Mouse (Mus musculus) lung, postnatal 25 days (tissue): ENCODE results near the gene Sh2d6.
"Not testable (repeated sequence)": the region's sequence is repeated elsewhere in the genome, so short reads cannot be mapped to it uniquely, and the experiment has no call there.

Source experiments
- DNase-seq: peaks from one replicate; pipeline ENCODE4 v3.0.0; 2022; ENCODE audit warnings: low spot score

The Sh2d6 gene

DNA sequence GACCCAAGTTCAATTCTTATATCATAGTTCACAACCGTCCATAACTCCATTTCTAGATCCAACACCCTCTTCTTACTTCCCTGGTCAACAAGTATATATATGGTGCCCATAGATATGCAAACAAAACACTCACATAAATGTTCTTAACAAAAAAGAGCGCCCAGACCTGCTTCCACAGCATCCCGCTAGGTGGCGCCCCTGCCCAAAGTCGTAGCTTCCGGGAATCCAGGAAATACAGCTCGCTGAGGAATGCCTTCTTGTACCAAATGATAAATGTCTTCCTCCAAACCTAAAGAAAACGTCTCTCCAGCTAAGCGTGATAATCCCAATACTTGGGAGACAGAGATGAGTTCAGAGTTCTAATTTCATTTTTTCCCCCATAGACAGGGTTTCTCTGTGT is 13.7 kb upstream of the Sh2d6 start:
- DNase-seq, result peak; percentile 84

DNA sequence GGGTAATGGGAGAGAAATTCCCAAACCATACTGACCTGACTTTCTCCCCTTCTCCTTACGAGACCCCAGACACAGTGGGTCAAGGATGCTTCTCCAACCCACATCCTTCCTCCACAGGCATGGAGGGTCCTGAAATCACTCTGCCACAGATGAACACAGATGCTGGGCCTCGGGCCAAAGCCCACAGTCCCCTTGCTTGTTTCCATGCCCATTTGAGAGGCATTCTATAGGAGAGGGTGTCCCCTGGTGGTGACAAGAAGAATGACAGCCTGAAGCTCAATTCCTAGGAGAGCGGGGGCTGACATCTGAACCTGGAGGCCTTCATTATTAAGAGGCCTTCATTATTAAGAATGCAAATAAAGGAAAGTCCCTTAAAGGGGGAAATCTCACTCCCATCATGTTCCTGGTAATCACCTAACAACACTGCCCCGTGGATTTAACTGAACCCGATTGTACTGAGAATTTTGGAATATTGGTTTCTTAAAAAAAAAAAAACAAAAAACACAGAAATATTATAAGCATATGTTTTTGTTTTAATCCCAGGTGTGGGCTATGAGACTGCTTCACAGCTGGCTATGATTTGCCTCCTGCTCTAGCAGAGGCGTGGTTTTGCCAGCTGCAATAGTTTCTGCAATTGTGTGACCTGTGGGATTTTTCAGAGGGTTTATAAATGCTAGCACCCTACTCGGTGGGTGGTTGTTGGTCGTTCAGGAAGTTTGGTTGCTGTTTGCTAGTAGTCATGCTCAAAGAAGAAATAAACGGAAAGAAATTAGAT is 12.7 kb upstream of the Sh2d6 start:
- DNase-seq, result peak; percentile 69

DNA sequence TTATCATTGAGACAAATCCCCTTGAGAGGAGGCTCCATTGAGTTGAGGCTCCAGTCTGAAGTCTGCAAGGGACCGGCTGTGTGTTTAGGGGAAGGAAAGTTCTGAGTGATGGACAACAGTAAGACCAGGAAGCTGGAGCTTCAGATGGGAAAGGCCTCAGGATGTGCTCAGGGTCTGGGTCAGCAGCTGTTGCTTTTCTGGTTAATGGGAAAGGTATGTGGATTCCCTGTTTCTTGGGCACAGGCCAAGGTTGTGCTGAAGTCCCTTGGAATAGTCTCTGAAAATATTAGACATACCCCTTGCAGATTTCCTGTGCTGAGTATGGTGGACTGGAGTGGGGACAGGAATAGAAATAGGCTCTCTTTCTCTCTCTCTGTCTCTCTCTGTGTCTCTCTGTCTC is 12.0 kb upstream of the Sh2d6 start:
- not testable (repeated sequence) for DNase-seq

DNA sequence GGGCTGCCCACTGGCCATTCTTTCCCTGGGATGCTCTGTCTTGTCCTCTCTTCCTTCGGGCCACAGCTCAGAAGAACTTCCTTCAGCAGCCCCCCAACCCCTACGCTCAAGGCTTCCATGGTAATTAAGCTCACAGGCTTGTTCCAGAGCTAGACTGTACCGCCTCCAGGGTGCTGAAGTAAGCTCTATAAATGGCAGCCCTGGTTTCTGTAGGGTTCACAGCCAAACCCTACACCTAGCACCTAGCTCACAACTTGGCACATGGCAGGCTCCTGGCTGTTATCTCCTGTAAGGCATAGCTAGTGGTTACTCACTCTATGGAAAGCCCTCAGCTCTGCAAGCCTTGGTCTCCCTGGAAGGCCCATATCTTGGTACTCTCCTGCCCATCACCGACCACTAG is 11.1 kb upstream of the Sh2d6 start:
- DNase-seq, result no peak

DNA sequence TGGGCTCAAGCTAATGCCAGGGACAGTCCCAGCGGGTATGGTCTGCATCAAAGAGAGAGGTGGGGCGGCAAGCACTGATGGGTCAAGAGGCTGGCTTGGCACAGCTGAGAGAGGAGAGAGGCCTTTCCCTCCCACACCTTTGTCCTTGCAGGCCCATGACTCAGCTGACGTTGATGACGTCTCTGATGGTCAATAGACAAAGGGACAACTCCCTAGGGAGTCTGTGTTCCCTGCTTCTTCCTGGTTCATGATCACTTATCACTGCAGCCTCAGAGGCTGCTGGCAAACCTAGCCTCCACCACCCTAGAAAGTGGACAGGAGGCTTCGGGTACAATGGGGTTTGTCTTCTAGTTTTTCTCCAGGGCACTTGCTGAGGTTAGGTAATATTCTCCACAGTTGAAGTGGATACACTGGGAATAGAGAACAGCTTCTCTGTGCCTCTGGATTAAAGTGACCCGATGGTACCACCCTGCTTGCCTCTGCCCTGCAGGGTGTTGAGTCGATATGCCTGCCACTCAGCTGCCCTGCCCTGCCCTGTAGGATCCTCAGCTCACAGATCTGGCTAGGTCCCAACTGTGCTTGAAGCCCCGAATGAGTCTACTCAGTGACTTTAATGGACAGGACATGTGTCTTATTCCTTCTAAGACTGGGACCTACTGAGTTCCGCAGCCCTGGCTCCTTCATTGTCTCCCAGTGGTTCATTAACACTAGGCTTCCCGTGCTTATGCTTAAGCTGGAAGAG is 7.1 kb upstream of the Sh2d6 start:
- DNase-seq, result no peak

DNA sequence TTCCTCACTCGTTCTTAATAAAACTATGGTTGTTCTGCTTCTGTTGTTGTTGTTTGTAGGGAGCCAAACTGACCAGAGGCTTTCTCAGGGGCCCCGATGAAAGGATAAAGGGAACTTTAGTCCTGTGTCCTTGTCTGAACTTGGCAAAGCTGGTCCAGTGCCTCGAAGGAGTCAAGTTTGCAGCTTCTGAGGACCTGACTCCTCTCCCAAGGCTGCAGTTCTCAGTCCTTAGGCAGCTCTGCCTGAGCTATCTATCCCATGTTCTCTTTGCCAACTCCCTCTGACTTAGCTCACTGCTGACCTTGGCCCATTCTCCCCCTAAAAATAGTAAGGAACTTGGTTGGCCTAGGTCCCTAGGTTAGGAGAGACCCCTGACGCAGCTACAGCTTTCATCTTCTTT is 5.6 kb upstream of the Sh2d6 start:
- no peak for DNase-seq

DNA sequence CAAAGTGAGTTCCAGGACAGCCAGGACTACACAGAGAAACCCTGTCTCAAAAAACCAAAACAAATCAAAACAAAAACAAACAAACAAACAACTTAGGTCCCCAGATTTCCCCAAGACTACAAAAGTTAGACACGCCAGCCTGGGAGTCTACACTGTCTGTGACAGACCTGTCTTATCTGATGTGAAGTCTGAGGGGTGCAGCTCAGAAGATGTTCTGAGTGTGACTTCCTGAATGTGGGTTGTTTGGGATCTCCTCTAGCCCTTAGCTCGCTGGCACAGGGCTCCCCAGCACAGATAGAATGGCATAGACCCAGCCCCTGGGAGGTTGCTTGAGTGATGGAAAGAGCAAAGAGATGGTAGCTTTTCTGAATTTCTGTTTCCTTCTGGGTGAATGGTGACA is 2.7 kb upstream of the Sh2d6 start:
- no peak for DNase-seq

DNA sequence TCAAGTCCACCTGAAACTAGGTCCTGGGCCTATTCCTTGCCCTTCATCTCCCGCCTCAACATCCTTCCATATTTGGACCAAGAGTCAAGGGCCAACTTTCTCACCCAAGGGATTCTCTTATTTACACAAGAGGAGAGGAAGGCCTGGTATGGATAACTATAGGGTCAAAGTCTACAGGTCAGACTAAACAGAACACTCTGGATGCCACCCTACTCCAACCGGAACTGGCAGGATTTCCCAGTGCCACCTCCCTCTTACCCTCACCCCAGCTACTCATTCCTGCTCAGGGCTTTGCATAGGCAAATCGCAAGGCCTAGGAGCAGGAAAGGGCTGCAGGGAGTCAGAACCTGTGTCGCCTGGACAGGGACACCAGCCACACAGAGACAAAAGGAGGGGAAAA is 1.7 kb upstream of the Sh2d6 start:
- no peak for DNase-seq

DNA sequence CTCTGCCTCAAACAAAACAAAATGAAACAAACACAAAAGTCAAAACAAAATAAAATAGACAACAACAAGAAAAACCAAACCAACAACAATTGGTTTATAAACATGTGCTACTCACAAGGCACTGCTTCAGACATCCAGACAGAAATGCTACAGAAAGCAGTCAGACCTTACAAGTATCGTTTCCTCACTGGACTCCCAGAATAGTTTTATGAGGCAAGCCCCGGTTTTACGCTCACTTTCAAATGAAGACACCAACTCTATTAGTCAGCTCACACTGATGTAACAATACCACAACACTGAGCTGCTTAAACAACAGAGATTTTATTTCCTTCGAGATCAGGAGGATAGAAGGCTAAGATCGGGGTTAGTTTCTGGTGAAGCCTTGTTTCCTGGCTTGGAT is 781 bp upstream of the Sh2d6 start:
- DNase-seq, result no peak

DNA sequence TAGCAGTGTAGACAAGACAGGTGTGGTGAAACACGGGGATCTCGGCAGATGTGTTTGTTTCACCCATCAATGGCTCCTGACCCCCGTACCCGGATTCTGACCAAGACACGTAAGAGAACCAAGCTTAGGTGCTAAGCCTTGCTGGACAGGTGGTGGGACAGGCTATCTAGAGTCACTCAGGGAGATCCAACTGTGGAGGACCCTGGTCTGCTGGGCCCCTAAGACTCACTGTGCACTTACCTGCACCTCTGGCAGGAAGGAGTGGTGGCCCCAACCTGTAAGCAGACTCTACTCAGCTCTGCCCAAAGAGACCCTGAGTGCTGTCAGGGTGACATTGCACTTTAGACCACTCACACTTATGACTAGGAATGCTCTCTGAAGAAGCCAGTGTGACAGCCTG is 603 bp downstream of the Sh2d6 start:
- no peak for DNase-seq

DNA sequence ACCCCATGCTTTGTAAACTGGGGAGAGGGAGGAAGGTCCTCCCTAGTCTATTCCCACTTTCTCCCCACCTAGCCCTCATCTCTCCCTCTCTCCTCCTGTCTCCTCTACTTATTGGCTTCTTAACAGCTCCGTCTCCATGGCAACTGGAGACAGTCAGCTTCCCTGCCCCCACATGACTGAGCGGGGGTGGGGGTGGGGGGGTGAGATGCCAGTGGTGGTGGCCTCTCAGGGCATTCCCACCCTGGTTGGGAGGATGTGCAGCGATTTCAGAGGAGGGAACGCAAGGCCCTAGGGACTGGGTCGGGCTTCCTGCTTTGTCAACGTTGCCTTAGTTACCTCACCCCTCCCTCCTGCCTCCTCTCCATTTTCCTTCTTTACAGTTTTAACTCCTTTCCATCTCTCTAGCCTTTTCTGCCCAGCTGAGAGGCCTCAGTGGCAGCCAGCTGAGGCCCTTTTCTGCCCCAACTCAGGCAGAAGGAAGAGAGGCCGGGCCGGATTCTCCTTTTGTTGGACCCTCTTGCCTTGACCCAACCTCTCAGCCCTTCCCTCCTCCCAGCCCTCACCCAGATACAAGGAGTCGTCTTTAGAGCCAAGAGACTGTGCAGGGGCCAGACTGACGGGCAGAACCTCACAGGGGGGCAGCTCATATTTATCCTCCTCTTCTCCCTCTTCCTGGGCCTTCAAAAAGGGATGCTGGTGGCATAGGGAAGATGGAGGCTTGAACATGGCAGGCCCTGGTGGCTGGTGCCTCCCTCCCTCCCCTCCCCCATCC is 1.4 kb downstream of the Sh2d6 start:
- no peak for DNase-seq

DNA sequence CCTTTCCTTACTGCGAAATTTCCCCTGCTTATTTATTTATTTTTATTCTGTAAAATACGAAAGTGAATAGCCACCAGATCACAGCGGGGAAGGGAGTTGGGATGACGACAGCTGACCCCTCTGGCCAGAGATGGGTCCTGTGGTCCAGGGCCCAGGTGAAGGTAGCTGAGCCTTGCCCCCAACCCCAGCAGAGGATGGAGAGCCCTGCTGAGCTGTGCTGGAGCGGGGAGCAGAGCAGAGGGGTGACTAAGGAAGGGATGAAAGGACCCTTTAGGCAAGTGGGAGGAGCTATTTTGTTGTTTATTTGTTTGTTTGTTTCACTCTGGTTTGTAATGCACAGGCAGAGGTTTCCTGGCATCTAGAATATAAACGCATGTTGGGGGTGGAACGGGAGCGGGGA is 2.2 kb downstream of the Sh2d6 start:
- no peak for DNase-seq

DNA sequence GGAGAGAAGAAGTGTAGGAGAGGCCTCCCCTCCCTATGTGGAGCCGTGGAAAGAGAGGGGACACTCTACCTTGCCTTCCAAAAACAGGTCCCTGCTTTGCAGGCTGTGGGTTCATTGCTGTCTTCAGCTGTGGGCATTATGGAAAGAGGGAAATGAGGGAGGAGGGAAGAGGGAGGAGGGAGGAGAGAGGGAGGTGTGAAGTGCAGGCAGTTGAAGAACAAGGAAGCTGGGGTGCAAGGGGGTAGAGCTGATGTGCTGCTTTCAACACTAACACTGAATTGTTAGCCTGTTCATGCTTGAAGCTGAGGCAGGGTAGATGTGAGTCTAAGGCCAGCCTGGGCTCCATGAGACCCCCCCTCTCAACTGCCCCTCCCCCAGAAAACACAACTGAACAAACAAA is 2.7 kb downstream of the Sh2d6 start:
- no peak for DNase-seq

DNA sequence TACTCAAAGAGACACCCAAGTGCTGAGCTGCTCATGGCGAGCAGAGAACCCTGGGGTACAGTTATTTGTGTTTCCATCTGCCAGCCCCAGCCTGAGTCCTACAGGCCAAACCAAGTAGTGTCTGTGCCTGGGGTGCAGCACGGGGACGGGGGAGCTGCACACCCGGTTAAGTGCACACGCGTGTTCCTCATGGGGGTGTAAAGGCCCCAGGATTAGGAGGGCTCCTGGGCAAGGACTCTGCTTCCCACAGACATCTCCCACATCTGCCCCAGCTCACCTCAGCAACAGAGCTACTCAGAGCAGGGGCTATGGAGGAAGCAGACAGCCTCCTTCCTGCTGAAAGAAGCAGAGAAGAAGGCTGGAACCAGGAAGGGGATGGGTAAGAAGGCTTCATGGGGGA is 5.9 kb downstream of the Sh2d6 start:
- DNase-seq, result no peak

DNA sequence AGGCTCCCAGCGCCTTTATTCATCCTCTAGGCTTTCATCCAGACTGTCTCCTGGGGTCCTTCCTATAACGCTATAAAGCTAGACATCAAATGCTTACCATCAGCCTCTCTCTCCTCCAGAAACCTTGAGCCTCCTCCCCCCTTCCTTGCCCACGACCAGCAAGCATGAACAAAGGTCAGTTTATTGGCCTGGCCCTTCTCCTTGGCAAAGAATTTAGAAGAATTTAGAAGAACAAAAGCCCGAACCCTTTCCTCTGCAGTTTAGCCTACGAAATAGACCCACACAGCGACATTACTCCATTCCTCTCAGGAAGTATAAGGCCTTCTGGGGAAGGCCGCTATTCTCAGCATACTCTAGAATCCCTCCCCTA is 8.5 kb downstream of the Sh2d6 start:
- no peak for DNase-seq

DNA sequence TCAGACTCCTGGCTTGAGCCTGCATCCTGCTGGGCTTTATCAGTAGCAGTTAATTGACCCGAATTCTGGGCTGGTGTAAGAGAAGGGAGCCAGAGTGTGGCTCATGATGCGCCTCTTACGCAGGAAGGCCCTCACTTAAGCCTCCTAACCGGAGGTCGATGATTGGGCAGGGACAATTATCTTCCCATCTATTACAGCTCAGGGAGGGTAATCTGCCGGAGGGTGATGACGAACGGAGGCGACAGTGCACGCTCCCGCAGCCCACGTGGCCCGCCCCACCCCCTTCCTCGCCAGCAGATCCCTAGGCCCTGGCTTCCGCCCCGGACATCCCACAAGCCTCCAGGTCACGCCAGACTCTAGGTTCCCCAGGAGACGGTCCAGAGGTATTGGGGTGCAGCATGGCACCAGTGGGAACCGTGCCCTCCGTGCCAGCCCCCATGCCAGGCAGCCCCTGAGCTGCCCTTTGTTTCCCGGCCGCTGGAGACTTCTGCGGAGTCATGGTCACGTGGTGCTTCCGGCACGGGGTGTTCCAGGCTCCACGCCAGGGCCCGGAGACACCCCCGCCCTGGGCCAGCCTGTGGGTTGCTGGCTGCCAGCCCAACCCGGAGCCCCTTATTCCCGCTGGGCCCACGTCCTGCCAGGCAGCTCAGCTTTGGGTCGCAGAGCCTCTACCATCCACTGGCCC is 9.0 kb downstream of the Sh2d6 start:
- peak; percentile 92 for DNase-seq

DNA sequence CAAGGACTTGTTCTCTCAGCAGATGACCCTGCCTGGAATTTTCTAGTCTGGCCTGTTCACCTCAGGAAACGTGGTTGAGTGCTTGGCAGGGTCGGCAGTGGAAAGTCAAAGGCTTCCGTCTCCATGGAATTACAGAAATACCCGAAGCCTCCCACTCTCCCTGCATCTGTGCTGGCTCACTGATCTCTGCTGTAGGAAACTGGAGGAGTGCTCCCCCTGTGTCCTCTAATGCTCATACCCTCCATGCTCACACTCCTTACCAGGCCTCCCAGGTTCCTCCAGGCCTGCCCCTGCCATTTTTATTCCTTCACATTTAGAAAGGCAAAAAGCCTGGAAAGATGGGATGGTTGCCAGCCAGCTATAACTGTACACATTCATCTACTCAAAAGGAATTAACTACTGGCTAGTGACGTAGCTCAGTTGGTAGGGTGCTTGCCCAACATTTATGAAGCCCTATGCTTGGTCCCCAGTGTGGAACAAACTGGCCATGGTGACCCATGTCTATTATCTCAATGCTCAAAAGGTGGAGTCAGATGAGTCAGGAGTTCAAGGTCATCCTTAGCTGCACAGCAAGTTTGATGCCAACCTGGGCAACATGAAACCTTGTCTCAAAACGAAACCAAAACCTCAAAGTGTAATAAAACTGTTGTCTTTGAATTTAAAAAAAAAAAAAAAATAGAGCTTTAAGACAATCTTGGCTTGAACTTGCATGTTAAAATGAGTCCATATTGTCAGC is 10.7 kb downstream of the Sh2d6 start:
- DNase-seq, result no peak

DNA sequence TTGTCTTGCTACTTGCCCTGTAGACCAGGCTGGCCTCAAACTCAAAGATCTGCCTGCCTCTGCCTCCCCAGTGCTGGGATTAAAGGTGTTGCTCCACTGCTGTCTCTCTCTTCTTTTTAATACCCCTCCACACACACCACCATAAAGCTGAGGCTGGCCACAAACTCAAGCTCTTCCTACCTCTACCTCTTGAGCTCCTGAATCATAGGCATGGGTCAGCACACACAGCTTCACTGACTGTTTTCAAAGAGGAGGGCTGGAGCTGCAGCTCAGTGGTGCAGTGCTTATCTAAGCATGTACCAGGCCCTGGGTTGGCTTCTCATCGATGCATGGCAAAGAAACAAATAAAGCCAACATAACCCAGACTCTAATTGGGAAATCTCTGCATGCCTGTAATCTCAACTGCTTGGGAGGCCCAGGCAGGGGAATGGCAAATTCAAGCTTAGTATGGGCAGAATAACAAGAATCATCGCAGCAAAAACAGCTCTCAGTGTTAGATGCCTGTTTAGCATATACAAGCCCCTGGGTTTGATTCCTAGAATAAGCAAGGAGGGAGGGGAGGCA is 11.6 kb downstream of the Sh2d6 start:
- DNase-seq, result no peak

DNA sequence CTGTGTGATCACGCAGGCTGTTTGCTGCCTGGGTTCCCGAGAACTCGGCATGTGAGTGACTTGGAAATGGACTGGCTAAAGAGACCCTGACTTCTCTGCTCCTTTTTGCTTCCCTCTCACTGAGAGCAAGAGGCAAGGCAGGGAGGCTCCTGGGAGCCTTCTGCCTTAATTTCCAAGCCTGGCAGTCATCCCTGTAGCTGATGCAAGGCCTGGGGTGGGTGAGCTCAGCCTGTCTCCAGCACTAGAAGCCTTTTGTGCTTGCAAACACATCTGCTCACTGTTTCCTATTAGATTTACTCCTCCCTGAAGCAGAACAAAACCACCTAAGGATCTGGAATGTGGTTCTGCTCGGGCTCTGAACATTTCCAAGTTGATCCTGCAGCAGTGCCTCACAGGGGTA is 12.9 kb downstream of the Sh2d6 start:
- DNase-seq, result no peak

DNA sequence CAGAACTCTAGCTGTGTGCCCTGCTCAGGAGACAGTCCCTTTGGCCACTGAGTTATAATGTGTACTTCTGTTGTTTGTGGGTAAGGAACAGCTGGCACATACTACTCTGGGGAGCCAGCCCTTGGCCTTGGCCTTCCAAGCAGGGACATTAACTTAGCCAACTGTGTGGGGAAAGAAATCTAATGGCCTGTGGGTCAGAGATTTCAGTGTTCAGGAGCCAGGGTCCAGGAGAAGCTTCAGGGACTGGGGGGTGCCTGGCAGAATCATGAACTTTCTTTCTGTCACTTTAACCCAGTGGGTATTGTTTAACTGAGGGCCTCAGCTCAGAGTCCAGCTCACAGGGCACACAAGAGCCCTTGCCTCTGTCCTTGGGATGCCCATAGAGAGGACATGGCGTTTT is 15.4 kb downstream of the Sh2d6 start:
- DNase-seq, result no peak

DNA sequence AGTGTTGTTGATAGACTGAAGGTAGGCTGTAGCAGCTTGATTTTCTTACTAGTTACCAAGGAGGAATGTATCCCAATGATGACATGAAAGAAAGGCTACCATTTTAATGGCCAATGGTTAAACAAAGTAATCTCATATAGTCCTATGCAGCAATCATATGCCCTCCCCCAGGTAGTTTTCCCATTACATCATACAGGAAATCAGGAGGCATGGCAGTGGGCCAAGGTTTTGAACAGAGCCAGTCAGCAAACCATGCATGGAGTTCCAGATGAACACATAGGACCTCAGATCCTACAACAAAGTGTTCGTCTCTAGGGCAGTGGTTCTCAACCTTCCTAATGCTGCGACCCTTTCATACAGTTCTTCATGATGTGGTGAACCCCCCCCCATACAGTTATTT is 17.6 kb downstream of the Sh2d6 start:
- peak; percentile 51 for DNase-seq

DNA sequence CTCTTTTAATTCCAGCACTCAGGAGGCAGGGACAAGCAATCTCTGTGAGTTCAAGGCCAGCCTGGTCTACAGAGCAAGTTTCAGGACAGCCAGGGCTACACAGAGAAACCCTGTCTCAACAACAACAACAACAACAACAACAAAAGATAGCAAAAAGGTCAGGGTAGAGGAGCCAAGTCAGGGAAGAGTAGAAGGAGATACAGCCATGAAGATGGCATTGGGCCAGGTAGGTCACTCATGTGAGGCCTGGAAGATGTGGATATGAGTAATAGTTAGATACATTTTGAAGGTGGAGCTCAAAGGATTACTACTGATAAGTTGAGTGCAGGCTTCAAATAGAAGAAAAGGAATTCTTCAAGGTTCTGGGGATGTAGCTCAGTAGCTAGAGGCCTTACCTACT is 18.2 kb downstream of the Sh2d6 start:
- no peak for DNase-seq
